Mouse (Mus musculus) MEL (cell line): ENCODE results near the gene Slco2b1. TPM values are rescaled to one million over a fixed set of nuclear protein-coding genes. Genes with fewer than 3 reads are reported as not detected.

Experiments
- DNase-seq: peaks from one replicate; pipeline ENCODE4 v3.0.0; 2011; ENCODE audit warnings: low read depth, low spot score
- H3K27ac ChIP-seq: 2 replicates; pipeline ENCODE4 v1.5.1; 2012; ENCODE audit warnings: low read depth, mild to moderate bottlenecking, control low read depth, low read length, moderate library complexity; ENCODE audit not compliant: control insufficient read depth
- H3K27me3 ChIP-seq, 2 experiments: fragments of 150-350 bp in 1 of 2; sonication (generic) in 1 of 2; 2 replicates each; pipeline ENCODE4 v1.6.1; 2012; ENCODE audit warnings: low read length in 2 of 2, mild to moderate bottlenecking in 2 of 2, improper control_type of control experiment in 1 of 2, moderate library complexity in 1 of 2; ENCODE audit not compliant: insufficient read depth in 2 of 2, control insufficient read depth in 1 of 2
- H3K36me3 ChIP-seq, 2 experiments: 2 replicates each; pipeline ENCODE4 v1.6.1; 2012 to 2014; ENCODE audit warnings: low read length in 2 of 2, improper control_type of control experiment in 1 of 2, inconsistent platforms in 1 of 2, mild to moderate bottlenecking in 1 of 2; ENCODE audit not compliant: insufficient read depth in 2 of 2, control insufficient read depth in 1 of 2
- H3K4me1 ChIP-seq, 2 experiments: fragments of 150-350 bp in 1 of 2; sonication (generic) in 1 of 2; 2 replicates each; pipeline ENCODE4 v1.6.1; 2012; ENCODE audit warnings: low read length in 2 of 2, improper control_type of control experiment in 1 of 2, mild to moderate bottlenecking in 1 of 2; ENCODE audit not compliant: insufficient read depth in 2 of 2, control insufficient read depth in 1 of 2
- H3K4me3 ChIP-seq, 2 experiments: fragments of 150-350 bp in 1 of 2; sonication (generic) in 1 of 2; 2 replicates each; pipeline ENCODE4 v1.5.1; 2012; ENCODE audit warnings: low read depth in 2 of 2, low read length in 2 of 2, mild to moderate bottlenecking in 2 of 2, moderate library complexity in 2 of 2, control low read depth in 1 of 2, improper control_type of control experiment in 1 of 2; ENCODE audit not compliant: control insufficient read depth in 1 of 2, insufficient read depth in 1 of 2
- H3K79me2 ChIP-seq: 2 replicates; pipeline ENCODE4 v1.6.1; 2012; ENCODE audit warnings: mild to moderate bottlenecking, low read length, moderate library complexity; ENCODE audit not compliant: control insufficient read depth, poor library complexity, insufficient read depth
- H3K9ac ChIP-seq: 2 replicates; pipeline ENCODE4 v1.6.1; 2012; ENCODE audit warnings: low read depth, mild to moderate bottlenecking, control low read depth, low read length, moderate library complexity; ENCODE audit not compliant: control insufficient read depth, poor library complexity, severe bottlenecking
- H3K9me3 ChIP-seq: fragments of 150-350 bp; sonication (generic); replicated peaks from 2 replicates; pipeline ENCODE4 v1.6.1; 2012; ENCODE audit warnings: mild to moderate bottlenecking, low read length, improper control_type of control experiment, moderate library complexity; ENCODE audit not compliant: insufficient read depth
- CTCF ChIP-seq, 3 experiments: IDR thresholded peaks in 2 of 3; conservative IDR thresholded peaks in 1 of 3; 2 replicates each; pipeline ENCODE4 v1.5.1; 2011 to 2012; ENCODE audit warnings: low read length in 3 of 3, low read depth in 2 of 3, mild to moderate bottlenecking in 2 of 3, improper control_type of control experiment in 1 of 3, inconsistent platforms in 1 of 3, mixed read lengths in 1 of 3, moderate library complexity in 1 of 3; ENCODE audit not compliant: control insufficient read depth in 1 of 3, insufficient read depth in 1 of 3, poor library complexity in 1 of 3, severe bottlenecking in 1 of 3
- E2F4 ChIP-seq: IDR thresholded peaks from 2 replicates; pipeline ENCODE4 v1.6.1; 2011; ENCODE audit warnings: low read depth, low read length, improper control_type of control experiment, borderline replicate concordance
- JUND ChIP-seq: IDR thresholded peaks from 2 replicates; pipeline ENCODE4 v1.6.1; 2011; ENCODE audit warnings: low read depth, mild to moderate bottlenecking, improper control_type of control experiment, low read length
- MXI1 ChIP-seq: IDR thresholded peaks from 2 replicates; pipeline ENCODE4 v1.6.1; 2011; ENCODE audit warnings: mild to moderate bottlenecking, low read depth, low read length, improper control_type of control experiment
- ZC3H11A ChIP-seq: IDR thresholded peaks from 2 replicates; pipeline ENCODE4 v1.6.1; 2012; ENCODE audit warnings: low read depth, mild to moderate bottlenecking, inconsistent platforms, low read length, improper control_type of control experiment
- polyA plus RNA-seq, 2 experiments: library from polyadenylated mRNA; stranded (reverse) in 1 of 2; unstranded in 1 of 2; fragments of >175 nt in 1 of 2; fragments of >200 nt in 1 of 2; gene quantifications; 2 replicates each; pipeline versions ENCODE4 v1.2.1 to v1.2.4; 2012; ENCODE audit warnings: low replicate concordance in 2 of 2, low read depth in 1 of 2; ENCODE audit not compliant: insufficient read length in 2 of 2, insufficient read depth in 1 of 2, missing spikeins in 1 of 2
- total RNA-seq: library from RNA; depleted of rRNA; stranded (reverse); fragments of 300-350 nt; gene quantifications from 2 replicates; pipeline ENCODE4 v1.2.3, GENCODE M21; 2012; rRNA removed

The Slco2b1 gene
- total and polyA plus RNA-seq, 3 experiments = 0.06 TPM; not detected in 2

DNA sequence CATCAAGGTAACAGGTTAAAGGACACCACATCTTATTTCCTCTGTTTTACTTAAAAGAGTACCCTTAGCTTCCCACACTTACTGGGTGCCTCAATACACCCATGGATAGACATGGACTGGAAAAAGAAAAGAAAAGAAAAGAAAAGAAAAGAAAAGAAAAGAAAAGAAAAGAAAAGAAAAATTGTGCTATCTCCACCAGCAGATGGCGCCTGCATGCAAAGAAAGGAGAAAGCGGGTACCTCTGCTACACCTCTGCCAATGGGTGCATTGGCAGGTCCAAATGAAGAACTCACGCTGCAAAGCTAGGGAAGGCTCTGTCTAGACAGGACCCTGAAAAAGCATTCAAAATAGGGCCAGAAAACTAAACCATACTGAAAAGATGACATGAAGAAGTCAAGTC, 92.3 kb downstream of the Slco2b1 start (continued):
- no peak for TF ChIP-seq E2F4
- no peak for TF ChIP-seq MXI1
- no peak for TF ChIP-seq JUND

DNA sequence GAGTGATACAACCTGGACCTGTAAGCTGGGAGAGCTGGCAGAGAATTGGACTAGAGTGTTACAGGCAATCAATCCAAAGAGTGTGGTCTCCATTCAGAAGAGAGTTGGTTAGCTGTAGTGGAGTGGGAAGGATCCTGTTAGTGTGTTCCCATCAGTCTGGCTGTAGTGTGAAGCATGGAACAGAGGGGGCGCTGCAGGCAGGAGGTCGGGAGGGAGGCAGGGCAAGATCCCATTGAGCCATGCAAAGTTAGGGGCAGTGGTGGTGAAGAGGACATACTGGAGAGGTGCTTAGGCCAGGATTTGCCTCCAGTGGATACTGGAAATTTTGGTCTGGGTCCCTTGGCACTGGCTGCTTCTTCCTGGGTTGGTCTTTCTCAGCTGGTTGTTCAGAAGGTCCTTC, 92.9 kb downstream of the Slco2b1 start:
- H3K79me2 ChIP-seq = no peaks in the 10 kb centered on the region
- H3K27ac ChIP-seq = no peak overlapping the region
- H3K9ac ChIP-seq = no peak overlapping the region
- TF ChIP-seq ZC3H11A (no peak), CTCF (IDR thresholded peaks at IDR 0.05 in 2 of 3, conservative IDR thresholded peaks at IDR 0.05 in 1 of 3; ENCODE audit: control insufficient read depth in 1 of 3, insufficient read depth in 1 of 3, low read depth in 2 of 3, low read length in 3 of 3, poor library complexity in 1 of 3, severe bottlenecking in 1 of 3) (peak in 1 of 3 experiments; percentile 27; a peak in 2 of 6 replicates)
- TF ChIP-seq, all 39 proteins: peak for 1
- Histone ChIP-seq H3K27me3 (peaks cover 5 to 8% of the 10 kb centered on the region in 2 experiments), H3K4me1 (no peaks in the 10 kb centered on the region), H3K9me3 (no peaks in the 10 kb centered on the region), H3K4me3 (no peak overlapping the region), H3K36me3 (no peaks in the 10 kb centered on the region)
- no peak for DNase-seq

Other genes with a start within 250 kb of the Slco2b1 start
- gene Klhl35, start 245.3 kb downstream of the Slco2b1 start, total RNA-seq = not detected in 2 replicates
- gene Klhl35, start 245.3 kb downstream of the Slco2b1 start, polyA plus RNA-seq = under 1 TPM in 1 of 2 experiments, not detected in 1; 0.04 TPM
- 2,066 and 2,287 TPM in 2 replicates for gene Rps3, start 227.6 kb downstream of the Slco2b1 start, total RNA-seq
- gene Rps3, start 227.6 kb downstream of the Slco2b1 start, polyA plus RNA-seq = 1,000 to 10,000 TPM in 1 of 2 experiments, 100 to 1,000 TPM in 1; 157 to 1,899 TPM
- gene Arrb1, start 175.9 kb downstream of the Slco2b1 start, total RNA-seq = 44.3 and 62.7 TPM in 2 replicates
- 10 to 100 TPM; 27.0 to 67.7 TPM for gene Arrb1, start 175.9 kb downstream of the Slco2b1 start, polyA plus RNA-seq
- not detected in 2 replicates for gene Tpbgl, start 84.2 kb downstream of the Slco2b1 start, total RNA-seq
- not detected for gene Tpbgl, start 84.2 kb downstream of the Slco2b1 start, polyA plus RNA-seq
- gene Olfr520, start 18.9 kb upstream of the Slco2b1 start, total RNA-seq = not detected in 2 replicates
- gene Olfr520, start 18.9 kb upstream of the Slco2b1 start, polyA plus RNA-seq = not detected
- gene Olfr521, start 52.2 kb upstream of the Slco2b1 start, total RNA-seq = not detected in 2 replicates
- not detected for gene Olfr521, start 52.2 kb upstream of the Slco2b1 start, polyA plus RNA-seq
- 3.0 and 3.1 TPM in 2 replicates for gene Neu3, start 117.1 kb upstream of the Slco2b1 start, total RNA-seq
- 1 to 10 TPM in 1 of 2 experiments, not detected in 1; 3.5 TPM for gene Neu3, start 117.1 kb upstream of the Slco2b1 start, polyA plus RNA-seq
- gene Xrra1, start 147.8 kb upstream of the Slco2b1 start, total RNA-seq = 0.42 and 0.58 TPM in 2 replicates
- gene Xrra1, start 147.8 kb upstream of the Slco2b1 start, polyA plus RNA-seq = 1 to 10 TPM in 1 of 2 experiments, not detected in 1; 1.2 TPM
- gene Spcs2, start 152.1 kb upstream of the Slco2b1 start, total RNA-seq = 203 and 241 TPM in 2 replicates
- gene Spcs2, start 152.1 kb upstream of the Slco2b1 start, polyA plus RNA-seq = 100 to 1,000 TPM in 1 of 2 experiments, not detected in 1; 152 TPM